In the genomic region with DNA sequence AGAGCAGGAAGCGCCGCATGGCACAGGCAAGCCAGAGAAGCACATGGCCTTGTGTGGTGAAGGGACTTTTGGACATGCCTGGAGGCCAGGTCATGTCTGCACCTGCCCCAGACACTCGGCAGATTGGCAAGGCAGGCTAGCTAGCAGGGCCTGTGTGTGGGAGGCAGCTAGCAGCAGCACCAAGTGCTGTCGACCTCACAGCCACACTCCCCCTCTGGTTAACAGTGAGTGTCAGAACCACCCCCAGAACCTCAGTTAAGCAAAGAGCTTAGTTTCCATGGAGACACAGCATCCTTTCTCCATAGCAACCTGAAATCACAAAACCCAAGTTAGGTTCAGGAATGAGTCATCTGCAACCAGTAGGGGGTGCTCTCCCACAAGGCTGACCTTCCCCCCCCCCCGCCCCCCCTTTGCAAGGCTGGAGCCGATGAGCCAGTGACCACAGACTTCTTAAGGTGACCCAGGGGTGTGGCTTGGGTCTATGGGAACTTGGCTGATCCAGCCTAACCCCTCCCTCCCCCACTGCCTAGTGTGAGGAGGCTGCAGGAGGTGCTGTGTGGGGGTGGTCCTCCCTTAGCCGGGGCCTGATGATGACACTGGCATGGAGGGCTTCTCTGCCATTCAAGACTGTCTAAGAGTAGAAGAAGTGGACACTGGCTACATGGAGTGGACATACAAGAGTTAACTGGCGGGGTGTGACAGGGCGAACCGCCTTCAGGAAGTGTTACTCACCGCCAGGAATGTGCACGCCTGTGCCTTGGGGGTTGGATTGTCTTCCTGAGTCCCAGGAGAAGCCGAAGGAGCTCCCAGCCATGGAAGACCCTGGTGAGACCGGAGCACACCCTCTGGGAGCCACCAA, we compare ENCODE assay signal across 8 mouse cellular contexts. TPM values are rescaled to one million over a fixed set of nuclear protein-coding genes. Genes with fewer than 3 reads are reported as not detected.
A peak's percentile ranks its signal among the peaks of the same experiment; 100 is the strongest.
DNase-seq lines count a peak whose midpoint lies in the region; ATAC-seq lines count a peak whose summit lies in the region.

Rin1 (plus strand) TSS at position 435 of the 859 bp plus-strand sequence.

- peak within 1 kb of the TSS; percentile 76 for H3K27ac ChIP-seq in heart, embryonic 10.5 days
- peak within 1 kb of the TSS; percentile 27; the same call in 1 of the 2 replicates for H3K27ac ChIP-seq in limb, embryonic 15.5 days

- 0 out of 2 replicates have a peak within 1 kb of the TSS, but pooled peaks have one; percentile 20 for H3K9ac ChIP-seq in limb, embryonic 15.5 days

- peak; percentile 27 for ATAC-seq in common myeloid progenitor, adult 5-6 weeks (replicated peaks; ENCODE audit: low read depth, poor library complexity, severe bottlenecking)
- ATAC-seq in limb, embryonic 15.5 days (ENCODE audit: insufficient number of reproducible peaks, low FRiP score, low TSS enrichment, low read depth), result no peak

- peak within 1 kb of the TSS; percentile 49 for H3K4me3 ChIP-seq in heart, embryonic 10.5 days
- peak within 1 kb of the TSS; percentile 27 for H3K4me3 ChIP-seq in limb, embryonic 15.5 days

- WGBS in heart, embryonic 10.5 days, result 16% methylated on average over 14 of the region's 14 CpGs
- WGBS in limb, embryonic 15.5 days, result 14% methylated on average over 13 of the region's 14 CpGs

- no peaks in the 10 kb centered on the region for H3K9me3 ChIP-seq in heart, embryonic 10.5 days
- no peaks in the 10 kb centered on the region for H3K9me3 ChIP-seq in limb, embryonic 15.5 days

- peaks cover 52% of the 10 kb centered on the region for H3K36me3 ChIP-seq in heart, embryonic 10.5 days
- H3K36me3 ChIP-seq in limb, embryonic 15.5 days, result peaks cover 48% of the 10 kb centered on the region

- H3K4me2 ChIP-seq in limb, embryonic 15.5 days, result peak within 1 kb of the TSS; percentile 32

- peaks cover 53% of the 10 kb centered on the region for H3K27me3 ChIP-seq in heart, embryonic 10.5 days (ENCODE audit: insufficient read depth, poor library complexity, severe bottlenecking)
- peaks cover 44% of the 10 kb centered on the region for H3K27me3 ChIP-seq in limb, embryonic 15.5 days

- peak; percentile 98 for DNase-seq in heart, adult 11 months
- DNase-seq in heart, adult 8-10 months (ENCODE audit: low spot score), result no peak
- DNase-seq in heart, embryonic 10.5 days (ENCODE audit: low spot score), result peak; percentile 87
- DNase-seq in kidney, adult 9 months, result peak; percentile 61
- DNase-seq in natural killer cell, adult 2 months (ENCODE audit: low spot score in 2 of 2), result peak; percentile 57 to 61
- no peak for DNase-seq in thymus, postnatal 36 days

- H3K4me1 ChIP-seq in heart, embryonic 10.5 days, result peaks cover 47% of the 10 kb centered on the region
- peaks cover 35% of the 10 kb centered on the region for H3K4me1 ChIP-seq in limb, embryonic 15.5 days

RNA-seq across cellular contexts. Expression of gene Rin1, which starts in this region (rescaled TPM):
- 1 to 10 TPM in 3 of 4 experiments, under 1 TPM in 1; 0.79 to 2.6 (median 2.0) TPM for total RNA-seq in heart, adult 8-10 months (2022)
- total RNA-seq in common myeloid progenitor, adult 5-6 weeks (2017), result 0.15 and 0.18 TPM in 2 replicates
- 4.0 and 5.3 TPM in 2 replicates for polyA plus RNA-seq in heart, embryonic 10.5 days (2016; fragmentation: Nextera tagmentation; extraction: Ambion mirVana)
- polyA plus RNA-seq in limb, embryonic 15.5 days (2015; fragmentation: Nextera tagmentation; extraction: Ambion mirVana), result 2.6 and 3.2 TPM in 2 replicates

Comparison
In these comparisons a context has a peak if more than half of its experiments do, and no peak if none do; other contexts are left out.
1. DNase-seq: peak in heart, adult 11 months (single experiment), heart, embryonic 10.5 days (single experiment), kidney, adult 9 months (single experiment) and natural killer cell, adult 2 months (2 of 2); none in heart, adult 8-10 months (single experiment) and thymus, postnatal 36 days (0 of 2).
2. Peak in ATAC-seq in common myeloid progenitor, adult 5-6 weeks; RNA of the gene not detected or under 1 TPM.